Mouse (Mus musculus) olfactory bulb, adult 2 months (tissue): ENCODE results near the gene Tead3.

ENCODE experiments used
- CTCF ChIP-seq: fragments of 200-500 bp; IDR thresholded peaks from 2 replicates; pipeline ENCODE4 v1.5.1; 2012; ENCODE audit warnings: low read depth, mild to moderate bottlenecking, low read length, moderate library complexity; ENCODE audit not compliant: insufficient read depth
- POLR2A ChIP-seq: fragments of 200-500 bp; IDR thresholded peaks from 2 replicates; pipeline ENCODE4 v1.6.1; 2012; ENCODE audit warnings: mild to moderate bottlenecking, low read depth, low read length, moderate library complexity; ENCODE audit not compliant: insufficient read depth

DNA sequence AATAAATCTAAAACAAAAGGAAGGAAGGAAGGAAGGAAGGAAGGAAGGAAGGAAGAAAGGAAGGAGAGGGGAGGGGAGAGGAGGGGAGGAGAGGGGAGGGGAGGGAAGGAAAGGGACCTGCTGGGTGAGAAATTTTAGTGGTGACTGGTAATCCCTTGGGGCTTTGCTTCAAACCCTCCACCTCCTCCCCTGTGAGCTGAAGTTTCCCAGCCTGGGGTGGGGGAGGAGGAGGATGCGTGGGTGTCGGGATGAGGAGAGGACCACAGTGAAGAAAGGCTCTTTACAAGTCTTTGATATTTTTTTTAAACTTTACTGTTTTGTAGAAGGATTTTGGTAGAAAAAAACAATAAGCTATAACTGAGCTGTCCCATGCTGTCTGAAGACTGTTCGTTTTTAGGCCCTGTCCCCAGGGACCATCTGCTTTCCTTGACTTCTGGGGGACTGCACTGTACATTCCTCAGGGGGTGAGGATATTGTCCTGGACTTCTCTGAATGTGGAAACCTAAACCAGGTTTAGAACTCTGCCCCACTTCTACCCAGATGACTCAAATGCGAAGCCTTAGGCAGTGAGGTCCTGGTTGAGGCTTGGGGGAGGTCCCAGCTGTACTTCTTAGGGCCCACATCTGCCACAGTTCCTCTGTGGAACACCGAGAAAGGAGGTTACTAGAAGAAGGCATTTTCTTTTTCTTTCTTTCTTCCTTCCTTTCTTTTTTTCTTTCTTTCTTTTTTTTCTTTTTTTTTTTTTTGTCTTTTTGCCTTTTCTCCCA is 39.1 kb downstream of the Tead3 start:
- TF ChIP-seq POLR2A (no peak), CTCF (no peak)
